Comparison of ENCODE assay signal across 7 mouse cellular contexts in the genomic region with DNA sequence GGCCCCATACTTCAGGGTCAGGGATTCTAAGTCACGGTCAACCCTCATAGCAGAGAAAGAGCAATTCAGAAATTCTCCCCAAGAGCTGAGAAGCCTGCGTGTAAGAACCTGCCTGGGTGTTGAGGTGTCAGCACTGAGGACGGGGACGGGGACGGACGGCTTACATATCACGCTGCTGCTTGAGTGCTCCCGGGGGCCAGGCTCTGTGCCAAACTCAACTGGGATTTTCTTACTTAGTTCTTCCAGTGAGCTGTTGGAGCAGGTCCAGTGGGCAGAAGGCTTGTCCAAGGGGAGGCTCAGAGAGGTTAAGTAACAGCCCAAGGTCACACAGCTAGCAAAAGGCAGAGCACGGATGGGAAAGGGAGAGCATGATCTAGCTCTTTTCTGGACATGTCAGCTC. TPM values are rescaled to one million over a fixed set of nuclear protein-coding genes. Genes with fewer than 3 reads are reported as not detected.
DNase-seq lines count a peak whose midpoint lies in the region; ATAC-seq and TF ChIP-seq lines count a peak whose summit lies in the region.

No protein-coding gene starts in this region.

- WGBS in kidney, embryonic 16.5 days = 38% methylated on average over 9 of the region's 9 CpGs
- WGBS in embryonic facial prominence, embryonic 12.5 days = 70% methylated on average over 9 of the region's 9 CpGs
- WGBS in kidney, postnatal 0 days = 28% methylated on average over 9 of the region's 9 CpGs

- no peak overlapping the region for H3K27ac ChIP-seq in kidney, embryonic 16.5 days (ENCODE audit: low read length)
- peak overlapping the region; percentile 25; the same call in 1 of the 2 replicates for H3K27ac ChIP-seq in embryonic facial prominence, embryonic 12.5 days
- 0 out of 2 replicates have a peak overlapping the region, but pooled peaks have one; percentile 16 for H3K27ac ChIP-seq in kidney, postnatal 0 days

- DNase-seq in kidney, adult 11 months = peak; percentile 77
- DNase-seq in kidney, postnatal 0 days (ENCODE audit: low spot score) = peak; percentile 55
- peak; percentile 32 for DNase-seq in lung, postnatal 25 days (ENCODE audit: low spot score)
- DNase-seq in embryo, embryonic 11 days = no peak
- DNase-seq in right cerebral cortex, postnatal 14 days = no peak

- H3K4me2 ChIP-seq in kidney, embryonic 16.5 days (replicated peaks; ENCODE audit: low read depth, low read length) = no peak overlapping the region
- H3K4me2 ChIP-seq in embryonic facial prominence, embryonic 12.5 days (replicated peaks) = no peak overlapping the region
- H3K4me2 ChIP-seq in kidney, postnatal 0 days (ENCODE audit: low read length) = no peak overlapping the region

- H3K36me3 ChIP-seq in kidney, embryonic 16.5 days (ENCODE audit: insufficient read depth, low read length) = no peaks in the 10 kb centered on the region
- H3K36me3 ChIP-seq in embryonic facial prominence, embryonic 12.5 days = no peaks in the 10 kb centered on the region
- H3K36me3 ChIP-seq in kidney, postnatal 0 days (ENCODE audit: insufficient read depth, low read length) = no peaks in the 10 kb centered on the region

- TF ChIP-seq CTCF in kidney, postnatal 0 days (IDR thresholded peaks at IDR 0.05; ENCODE audit: low read depth) = no peak

- H3K9me3 ChIP-seq in kidney, embryonic 16.5 days (ENCODE audit: low read length) = no peaks in the 10 kb centered on the region
- H3K9me3 ChIP-seq in embryonic facial prominence, embryonic 12.5 days = no peaks in the 10 kb centered on the region
- no peaks in the 10 kb centered on the region for H3K9me3 ChIP-seq in kidney, postnatal 0 days (replicated peaks; ENCODE audit: low read length)

- no peaks in the 10 kb centered on the region for H3K27me3 ChIP-seq in kidney, embryonic 16.5 days (ENCODE audit: insufficient read depth, low read length)
- no peaks in the 10 kb centered on the region for H3K27me3 ChIP-seq in embryonic facial prominence, embryonic 12.5 days
- H3K27me3 ChIP-seq in kidney, postnatal 0 days (ENCODE audit: insufficient read depth, low read length) = no peaks in the 10 kb centered on the region

- no peak overlapping the region for H3K9ac ChIP-seq in kidney, embryonic 16.5 days (replicated peaks; ENCODE audit: low read length)
- H3K9ac ChIP-seq in embryonic facial prominence, embryonic 12.5 days = 0 out of 2 replicates have a peak overlapping the region, but pooled peaks have one; percentile 3
- no peak overlapping the region for H3K9ac ChIP-seq in kidney, postnatal 0 days (ENCODE audit: low read depth, low read length)

- ATAC-seq in kidney, embryonic 16.5 days (ENCODE audit: low FRiP score, low TSS enrichment) = no peak
- no peak for ATAC-seq in embryonic facial prominence, embryonic 12.5 days (ENCODE audit: insufficient number of reproducible peaks, insufficient read depth, low FRiP score, low TSS enrichment)
- no peak for ATAC-seq in kidney, postnatal 0 days (replicated peaks; ENCODE audit: low FRiP score, low read depth)

- H3K4me1 ChIP-seq in kidney, embryonic 16.5 days (ENCODE audit: insufficient read depth, low read length) = peaks cover 24% of the 10 kb centered on the region
- peaks cover 30% of the 10 kb centered on the region for H3K4me1 ChIP-seq in embryonic facial prominence, embryonic 12.5 days
- peaks cover 10% of the 10 kb centered on the region; the same call in 1 of the 2 replicates for H3K4me1 ChIP-seq in kidney, postnatal 0 days (replicated peaks; ENCODE audit: insufficient read depth, low read length)

- H3K4me3 ChIP-seq in kidney, embryonic 16.5 days (ENCODE audit: low read length) = no peak overlapping the region
- no peak overlapping the region for H3K4me3 ChIP-seq in embryonic facial prominence, embryonic 12.5 days
- no peak overlapping the region for H3K4me3 ChIP-seq in kidney, postnatal 0 days (replicated peaks; ENCODE audit: low read depth, low read length)

RNA-seq across cellular contexts. Expression of gene Alpl, which starts 44.5 kb away (rescaled TPM):
- polyA plus RNA-seq in kidney, embryonic 16.5 days (2015; fragmentation: Nextera tagmentation; extraction: Ambion mirVana) = 19.2 and 19.3 TPM in 2 replicates
- 23.0 and 23.7 TPM in 2 replicates for polyA plus RNA-seq in embryonic facial prominence, embryonic 12.5 days (2016; fragmentation: Nextera tagmentation; extraction: Ambion mirVana)
- polyA plus RNA-seq in kidney, postnatal 0 days (2015; fragmentation: Nextera tagmentation; extraction: Ambion mirVana) = 34.3 and 37.5 TPM in 2 replicates

Comparison
In these comparisons a context has a peak if more than half of its experiments do, and no peak if none do; other contexts are left out.
1. DNase-seq: peak in kidney, adult 11 months (single experiment), kidney, postnatal 0 days (single experiment) and lung, postnatal 25 days (single experiment); none in embryo, embryonic 11 days (single experiment) and right cerebral cortex, postnatal 14 days (single experiment).